In genomic region chr7:119720253-119720946, GRCm38 (mm10) we compare ENCODE assay signal across 8 mouse cellular contexts. TPM values are rescaled to one million over a fixed set of nuclear protein-coding genes. Genes with fewer than 3 reads are reported as not detected.
DNase-seq lines count a peak whose midpoint lies in the region; ATAC-seq and TF ChIP-seq lines count a peak whose summit lies in the region.

Gene Thumpd1, minus strand, starts transcription at chr7:119720798.

- peaks cover 37% of the 10 kb centered on the region for H3K36me3 ChIP-seq in G1E (replicated peaks)
- H3K36me3 ChIP-seq in forebrain, embryonic 16.5 days (ENCODE audit: control insufficient read depth, insufficient read depth) = peaks cover 26% of the 10 kb centered on the region
- peaks cover 36% of the 10 kb centered on the region for H3K36me3 ChIP-seq in lung, embryonic 14.5 days (ENCODE audit: insufficient read depth)
- peaks cover 33% of the 10 kb centered on the region for H3K36me3 ChIP-seq in thymus, adult 2 months (ENCODE audit: control insufficient read depth, insufficient read depth, low read length)

- peak within 1 kb of the TSS; percentile 86 for H3K9ac ChIP-seq in forebrain, embryonic 16.5 days (replicated peaks; ENCODE audit: low read depth, low read length)
- peak within 1 kb of the TSS; percentile 87 for H3K9ac ChIP-seq in lung, embryonic 14.5 days

- TF ChIP-seq POLR2A in olfactory bulb, adult 2 months (IDR thresholded peaks at IDR 0.05; ENCODE audit: insufficient read depth, low read depth, low read length) = peak; percentile 52
- TF ChIP-seq POLR2A in thymus, adult 2 months (IDR thresholded peaks at IDR 0.05; ENCODE audit: control insufficient read depth, extremely low read depth, insufficient read depth, low read length, poor library complexity) = 0 out of 2 replicates have a peak, but pooled peaks have one; percentile 32

- under 1% methylated on average over 60 of the region's 60 CpGs for WGBS in forebrain, embryonic 16.5 days
- under 1% methylated on average over 60 of the region's 60 CpGs for WGBS in lung, embryonic 14.5 days
- under 1% methylated on average over 60 of the region's 60 CpGs for WGBS in olfactory bulb, adult 2 months
- under 1% methylated on average over 60 of the region's 60 CpGs for WGBS in thymus, adult 2 months

- no peaks in the 10 kb centered on the region for H3K27me3 ChIP-seq in G1E (ENCODE audit: insufficient read depth, low read length)
- H3K27me3 ChIP-seq in forebrain, embryonic 16.5 days (replicated peaks; ENCODE audit: control insufficient read depth, insufficient read depth, low read length) = no peaks in the 10 kb centered on the region
- H3K27me3 ChIP-seq in lung, embryonic 14.5 days (ENCODE audit: insufficient read depth, low read length) = no peaks in the 10 kb centered on the region
- no peaks in the 10 kb centered on the region for H3K27me3 ChIP-seq in thymus, adult 2 months (ENCODE audit: control insufficient read depth, insufficient read depth, low read length)

- H3K4me2 ChIP-seq in forebrain, embryonic 16.5 days (ENCODE audit: low read length) = peak within 1 kb of the TSS; percentile 77
- H3K4me2 ChIP-seq in lung, embryonic 14.5 days = peak within 1 kb of the TSS; percentile 66

- intact Hi-C loops in heart, postnatal 36 days (cut with DNase I) = loop anchor here (2.0 to 5.0 kb wide), 2 partner anchors 74 to 172 kb away; partner anchors contain the start of genes Eri2 and Rexo5

- peaks cover 19% of the 10 kb centered on the region for H3K4me1 ChIP-seq in G1E (ENCODE audit: insufficient read depth, low read depth, low read length)
- peaks cover 5% of the 10 kb centered on the region for H3K4me1 ChIP-seq in forebrain, embryonic 16.5 days (replicated peaks; ENCODE audit: control insufficient read depth, insufficient read depth, low read length)
- H3K4me1 ChIP-seq in lung, embryonic 14.5 days (ENCODE audit: insufficient read depth) = no peaks in the 10 kb centered on the region
- peaks cover 2% of the 10 kb centered on the region; the same call in 1 of the 2 replicates for H3K4me1 ChIP-seq in olfactory bulb, adult 2 months (ENCODE audit: control insufficient read depth, insufficient read depth, low read length)
- peaks cover 4% of the 10 kb centered on the region; the same call in 1 of the 2 replicates for H3K4me1 ChIP-seq in thymus, adult 2 months (replicated peaks; ENCODE audit: control insufficient read depth, insufficient read depth, low read length)

- H3K27ac ChIP-seq in forebrain, embryonic 16.5 days (ENCODE audit: low read length) = peak within 1 kb of the TSS; percentile 65
- peak within 1 kb of the TSS; percentile 93 for H3K27ac ChIP-seq in layer of hippocampus, adult 2 months
- peak within 1 kb of the TSS; percentile 73 for H3K27ac ChIP-seq in lung, embryonic 14.5 days (ENCODE audit: low read depth)
- 0 out of 2 replicates have a peak within 1 kb of the TSS, but pooled peaks have one; percentile 18 for H3K27ac ChIP-seq in olfactory bulb, adult 2 months (ENCODE audit: insufficient read depth, low read depth, low read length)
- H3K27ac ChIP-seq in thymus, adult 2 months (ENCODE audit: control insufficient read depth, insufficient read depth, low read length) = no peak within 1 kb of the TSS

- TF ChIP-seq CTCF in G1E (IDR thresholded peaks at IDR 0.05; ENCODE audit: low read depth, low read length) = no peak
- peak; percentile 85 for TF ChIP-seq CTCF in layer of hippocampus, adult 2 months (conservative IDR thresholded peaks at IDR 0.05)
- TF ChIP-seq CTCF in lung, embryonic 14.5 days (IDR thresholded peaks at IDR 0.05; ENCODE audit: low read depth) = peak; percentile 80
- peak; percentile 53; the same call in 1 of the 2 replicates for TF ChIP-seq CTCF in olfactory bulb, adult 2 months (IDR thresholded peaks at IDR 0.05; ENCODE audit: insufficient read depth, low read depth, low read length)
- TF ChIP-seq CTCF in thymus, adult 2 months (IDR thresholded peaks at IDR 0.05; ENCODE audit: borderline replicate concordance, control insufficient read depth, extremely low read depth, insufficient read depth, low read length, poor library complexity) = no peak

- H3K4me3 ChIP-seq in G1E (ENCODE audit: low read depth, low read length) = peak within 1 kb of the TSS; percentile 100
- H3K4me3 ChIP-seq in forebrain, embryonic 16.5 days (replicated peaks; ENCODE audit: low read length) = peak within 1 kb of the TSS; percentile 98
- H3K4me3 ChIP-seq in layer of hippocampus, adult 2 months = peak within 1 kb of the TSS; percentile 99
- peak within 1 kb of the TSS; percentile 89 for H3K4me3 ChIP-seq in lung, embryonic 14.5 days (ENCODE audit: low read depth, low read length)
- peak within 1 kb of the TSS; percentile 88 for H3K4me3 ChIP-seq in olfactory bulb, adult 2 months (ENCODE audit: insufficient read depth, low read depth, low read length)
- H3K4me3 ChIP-seq in thymus, adult 2 months (ENCODE audit: control insufficient read depth, insufficient read depth, low read length) = peak within 1 kb of the TSS; percentile 92

- peak; percentile 77 for ATAC-seq in G1E (ENCODE audit: extremely low read depth, insufficient number of reproducible peaks, low FRiP score, poor library complexity, severe bottlenecking)
- ATAC-seq in forebrain, embryonic 16.5 days = peak; percentile 97
- peak; percentile 97 for ATAC-seq in lung, embryonic 14.5 days (ENCODE audit: insufficient read depth)

- no peaks in the 10 kb centered on the region for H3K9me3 ChIP-seq in G1E (replicated peaks)
- H3K9me3 ChIP-seq in forebrain, embryonic 16.5 days (ENCODE audit: control insufficient read depth, low read length) = no peaks in the 10 kb centered on the region
- no peaks in the 10 kb centered on the region for H3K9me3 ChIP-seq in lung, embryonic 14.5 days (ENCODE audit: low read depth, low read length)

- peak; percentile 38 for DNase-seq in G1E (ENCODE audit: low spot score)
- peak; percentile 90 to 96 for DNase-seq in cerebellum, adult 18-20 months
- peak; percentile 93 to 96 for DNase-seq in heart, postnatal 36 days
- DNase-seq in layer of hippocampus, adult 2 months (ENCODE audit: low spot score in 2 of 2) = peak; percentile 92 to 95
- peak; percentile 98 for DNase-seq in lung, embryonic 14.5 days
- DNase-seq in thymus, adult 2 months = peak; percentile 92

RNA-seq across cellular contexts. Expression of gene Thumpd1, which starts in this region (rescaled TPM):
- total RNA-seq in G1E (2014; fragmentation: Nextera tagmentation) (41.4 and 53.9 TPM in 2 replicates), G1E (2017) (102 and 115 TPM in 2 replicates)
- polyA plus RNA-seq in G1E (2012) = 64.8 and 72.8 TPM in 2 replicates
- polyA plus RNA-seq in forebrain, embryonic 16.5 days (2015; fragmentation: Nextera tagmentation; extraction: Ambion mirVana) = 96.6 and 103 TPM in 2 replicates
- 10 to 100 TPM; 14.8 to 17.6 TPM for total RNA-seq in heart, postnatal 36 days (2021)
- total RNA-seq in layer of hippocampus, adult 2 months (2021) = 10 to 100 TPM; 44.9 to 49.2 TPM
- polyA plus RNA-seq in lung, embryonic 14.5 days (2014; fragmentation: Nextera tagmentation; extraction: Ambion mirVana) = 86.8 and 90.6 TPM in 2 replicates
- polyA plus RNA-seq in olfactory bulb, adult 2 months (2012; ENCODE audit: insufficient read depth, insufficient read length, low replicate concordance, missing spikeins) = not detected in 2 replicates
- 30.9 and 31.0 TPM in 2 replicates for polyA plus RNA-seq in thymus, adult 2 months (2012; rRNA removed)

Comparison
In these comparisons a context has a peak if more than half of its experiments do, and no peak if none do; other contexts are left out.
1. DNase-seq: peak in every context shown above with its lines; median percentile 98 in lung, embryonic 14.5 days; 94 in heart, postnatal 36 days; 94 in layer of hippocampus, adult 2 months; 93 in cerebellum, adult 18-20 months; 92 in thymus, adult 2 months; 38 in G1E.
2. CTCF ChIP-seq: peak in layer of hippocampus, adult 2 months (single experiment), lung, embryonic 14.5 days (single experiment) and olfactory bulb, adult 2 months (single experiment); none in G1E (single experiment) and thymus, adult 2 months (single experiment).
3. Peak in every context shown above with its lines, with median percentiles within 50 percentile points of each other: ATAC-seq and H3K4me3 ChIP-seq.